Mouse (Mus musculus): ENCODE data around the gene Wdr24.

GRCm38 (mm10) chr17:25824362-25825142 lies 1.1 kb downstream of the Wdr24 start:
- TF ChIP-seq CTCF (IDR thresholded peaks at IDR 0.05; ENCODE audit: borderline replicate concordance, extremely low read depth, insufficient read depth, insufficient read length), result no peak
- no peak for TF ChIP-seq POLR2A (IDR thresholded peaks at IDR 0.05; ENCODE audit: borderline replicate concordance, extremely low read depth, insufficient read depth, insufficient read length, poor library complexity, severe bottlenecking)

All from brain, embryonic 14.5 days (tissue).